Mouse (Mus musculus): ENCODE measurements around the gene Ctps.

- no peak for TF ChIP-seq CTCF (IDR thresholded peaks at IDR 0.05; ENCODE audit: low read depth, low read length)
- TF ChIP-seq POLR2A (IDR thresholded peaks at IDR 0.05; ENCODE audit: borderline replicate concordance, low read depth, low read length) = no peak
Observed at GRCm38 (mm10) chr4:120523092-120523491, 47.0 kb downstream of the Ctps start.

Measured in bone marrow macrophage, adult 2 months (primary cell).